Mouse (Mus musculus): Measurements from ENCODE around the gene Ring1. TPM values are rescaled to one million over a fixed set of nuclear protein-coding genes. Genes with fewer than 3 reads are reported as not detected.

Ring1 gene
- polyA plus RNA-seq, 1 experiment from 2014 or later = 14.9 TPM

MicroRNAs encoded within 50 kb of the gene (microRNA counts, 519-probe panel; counts per million panel counts)
- microRNA mmu-miR-219 = not detected

Small RNA genes within 50 kb of the gene (microRNA-seq; reads per million reads assigned to microRNA genes)
- gene Mir219a-1 = 0.71 reads per million
- gene Mir219c = not detected

Other genes starting within 250 kb of the Ring1 start
- gene Angptl4, start 242.8 kb downstream of the Ring1 start, polyA plus RNA-seq (2016; fragmentation: Nextera tagmentation; extraction: Ambion mirVana) = 6.9 and 7.5 TPM in 2 replicates
- gene Kank3, start 214.2 kb downstream of the Ring1 start, polyA plus RNA-seq (2016; fragmentation: Nextera tagmentation; extraction: Ambion mirVana) = 39.0 and 43.9 TPM in 2 replicates
- gene Rps28, start 200.1 kb downstream of the Ring1 start, polyA plus RNA-seq (2016; fragmentation: Nextera tagmentation; extraction: Ambion mirVana) = 570 and 574 TPM in 2 replicates
- 431 and 466 TPM in 2 replicates for gene Ndufa7, start 200.1 kb downstream of the Ring1 start, polyA plus RNA-seq (2016; fragmentation: Nextera tagmentation; extraction: Ambion mirVana)
- 41.5 and 43.8 TPM in 2 replicates for gene Cd320, start 181.6 kb downstream of the Ring1 start, polyA plus RNA-seq (2016; fragmentation: Nextera tagmentation; extraction: Ambion mirVana)
- gene Gm7029, start 150.8 kb downstream of the Ring1 start, polyA plus RNA-seq (2016; fragmentation: Nextera tagmentation; extraction: Ambion mirVana) = not detected in 2 replicates
- gene Kifc1, start 134.0 kb downstream of the Ring1 start, polyA plus RNA-seq (2016; fragmentation: Nextera tagmentation; extraction: Ambion mirVana) = 3.5 and 5.5 TPM in 2 replicates
- 0.24 and 0.29 TPM in 2 replicates for gene Platr17, start 119.5 kb downstream of the Ring1 start, polyA plus RNA-seq (2016; fragmentation: Nextera tagmentation; extraction: Ambion mirVana)
- gene Daxx, start 115.3 kb downstream of the Ring1 start, polyA plus RNA-seq (2016; fragmentation: Nextera tagmentation; extraction: Ambion mirVana) = 36.8 and 39.0 TPM in 2 replicates
- gene Tapbp, start 108.8 kb downstream of the Ring1 start, polyA plus RNA-seq (2016; fragmentation: Nextera tagmentation; extraction: Ambion mirVana) = 29.4 and 32.5 TPM in 2 replicates
- gene Zbtb22, start 108.8 kb downstream of the Ring1 start, polyA plus RNA-seq (2016; fragmentation: Nextera tagmentation; extraction: Ambion mirVana) = 17.0 and 17.7 TPM in 2 replicates
- gene Rgl2, start 95.1 kb downstream of the Ring1 start, polyA plus RNA-seq (2016; fragmentation: Nextera tagmentation; extraction: Ambion mirVana) = 46.3 and 48.4 TPM in 2 replicates
- 127 and 129 TPM in 2 replicates for gene Pfdn6, start 84.3 kb downstream of the Ring1 start, polyA plus RNA-seq (2016; fragmentation: Nextera tagmentation; extraction: Ambion mirVana)
- 25.3 and 26.5 TPM in 2 replicates for gene Wdr46, start 84.0 kb downstream of the Ring1 start, polyA plus RNA-seq (2016; fragmentation: Nextera tagmentation; extraction: Ambion mirVana)
- 7.2 and 7.4 TPM in 2 replicates for gene B3galt4, start 73.2 kb downstream of the Ring1 start, polyA plus RNA-seq (2016; fragmentation: Nextera tagmentation; extraction: Ambion mirVana)
- gene Vps52, start 68.9 kb downstream of the Ring1 start, polyA plus RNA-seq (2016; fragmentation: Nextera tagmentation; extraction: Ambion mirVana) = 43.0 and 43.9 TPM in 2 replicates
- gene Rps18, start 68.7 kb downstream of the Ring1 start, polyA plus RNA-seq (2016; fragmentation: Nextera tagmentation; extraction: Ambion mirVana) = 850 and 856 TPM in 2 replicates
- 16.1 and 18.3 TPM in 2 replicates for gene H2-K1, start 24.3 kb downstream of the Ring1 start, polyA plus RNA-seq (2016; fragmentation: Nextera tagmentation; extraction: Ambion mirVana)
- 46.7 and 48.0 TPM in 2 replicates for gene H2-Ke6, start 3.4 kb upstream of the Ring1 start, polyA plus RNA-seq (2016; fragmentation: Nextera tagmentation; extraction: Ambion mirVana)
- gene Slc39a7, start 7.0 kb upstream of the Ring1 start, polyA plus RNA-seq (2016; fragmentation: Nextera tagmentation; extraction: Ambion mirVana) = 128 and 130 TPM in 2 replicates
- gene Rxrb, start 7.1 kb upstream of the Ring1 start, polyA plus RNA-seq (2016; fragmentation: Nextera tagmentation; extraction: Ambion mirVana) = 34.7 and 36.9 TPM in 2 replicates
- 0.48 and 0.83 TPM in 2 replicates for gene Col11a2, start 14.8 kb upstream of the Ring1 start, polyA plus RNA-seq (2016; fragmentation: Nextera tagmentation; extraction: Ambion mirVana)
- 0.26 and 0.37 TPM in 2 replicates for gene H2-Oa, start 67.7 kb upstream of the Ring1 start, polyA plus RNA-seq (2016; fragmentation: Nextera tagmentation; extraction: Ambion mirVana)
- gene H2-DMa, start 94.9 kb upstream of the Ring1 start, polyA plus RNA-seq (2016; fragmentation: Nextera tagmentation; extraction: Ambion mirVana) = 3.9 and 7.8 TPM in 2 replicates
- 89.4 and 90.6 TPM in 2 replicates for gene Brd2, start 98.0 kb upstream of the Ring1 start, polyA plus RNA-seq (2016; fragmentation: Nextera tagmentation; extraction: Ambion mirVana)
- gene H2-DMb2, start 118.6 kb upstream of the Ring1 start, polyA plus RNA-seq (2016; fragmentation: Nextera tagmentation; extraction: Ambion mirVana) = 0.21 TPM in 1 of 2 replicates, not detected in the other
- 0.33 and 0.41 TPM in 2 replicates for gene H2-DMb1, start 128.4 kb upstream of the Ring1 start, polyA plus RNA-seq (2016; fragmentation: Nextera tagmentation; extraction: Ambion mirVana)
- gene Tap1, start 162.9 kb upstream of the Ring1 start, polyA plus RNA-seq (2016; fragmentation: Nextera tagmentation; extraction: Ambion mirVana) = 1.1 TPM in 2 replicates
- gene Psmb9, start 163.1 kb upstream of the Ring1 start, polyA plus RNA-seq (2016; fragmentation: Nextera tagmentation; extraction: Ambion mirVana) = 0.59 and 0.91 TPM in 2 replicates
- 1.9 and 2.0 TPM in 2 replicates for gene Psmb8, start 173.0 kb upstream of the Ring1 start, polyA plus RNA-seq (2016; fragmentation: Nextera tagmentation; extraction: Ambion mirVana)
- gene Tap2, start 178.8 kb upstream of the Ring1 start, polyA plus RNA-seq (2016; fragmentation: Nextera tagmentation; extraction: Ambion mirVana) = 1.3 and 1.7 TPM in 2 replicates
- 0.15 TPM in 1 of 2 replicates, not detected in the other for gene H2-Ob, start 214.2 kb upstream of the Ring1 start, polyA plus RNA-seq (2016; fragmentation: Nextera tagmentation; extraction: Ambion mirVana)
- gene H2-Ab1, start 233.0 kb upstream of the Ring1 start, polyA plus RNA-seq (2016; fragmentation: Nextera tagmentation; extraction: Ambion mirVana) = 11.8 and 15.2 TPM in 2 replicates